Mouse (Mus musculus) lung, postnatal 0 days (tissue): ENCODE data around the gene Gm16181. TPM values are rescaled to one million over a fixed set of nuclear protein-coding genes. Genes with fewer than 3 reads are reported as not detected.

Source experiments
- ATAC-seq: fragments of 200-750 bp; cut with Nextera tagmentation; 2 replicates; pipeline ENCODE4 v1.8.0; 2017; ENCODE audit warnings: moderate library complexity
- DNase-seq: peaks from one replicate; pipeline ENCODE4 v3.0.0-alpha.2; 2016; ENCODE audit warnings: low spot score
- H3K27ac ChIP-seq: fragments of 300-500 bp; sonication (generic); 2 replicates; pipeline ENCODE4 v1.5.1; 2014; ENCODE audit warnings: antibody characterized with exemption, mild to moderate bottlenecking, low read length, mixed read lengths
- H3K27me3 ChIP-seq: fragments of 300-500 bp; sonication (generic); replicated peaks from 2 replicates; pipeline ENCODE4 v1.6.1; 2014; ENCODE audit warnings: low read length, mixed read lengths; ENCODE audit not compliant: insufficient read depth
- H3K36me3 ChIP-seq: fragments of 300-500 bp; sonication (generic); 2 replicates; pipeline ENCODE4 v1.6.1; 2014; ENCODE audit warnings: low read length, mixed read lengths; ENCODE audit not compliant: insufficient read depth
- H3K4me1 ChIP-seq: fragments of 300-500 bp; sonication (generic); 2 replicates; pipeline ENCODE4 v1.6.1; 2014; ENCODE audit warnings: antibody characterized with exemption, low read depth, low read length, mixed read lengths; ENCODE audit not compliant: insufficient read depth
- H3K4me2 ChIP-seq: fragments of 300-500 bp; sonication (generic); replicated peaks from 2 replicates; pipeline ENCODE4 v1.6.1; 2014; ENCODE audit warnings: low read depth, mild to moderate bottlenecking, low read length, moderate library complexity, mixed read lengths
- H3K4me3 ChIP-seq: fragments of 300-500 bp; sonication (generic); 2 replicates; pipeline ENCODE4 v1.5.1; 2014; ENCODE audit warnings: low read depth, low read length
- H3K9ac ChIP-seq: fragments of 300-500 bp; sonication (generic); replicated peaks from 2 replicates; pipeline ENCODE4 v1.6.1; 2014; ENCODE audit warnings: low read depth, mild to moderate bottlenecking
- H3K9me3 ChIP-seq: fragments of 300-500 bp; sonication (generic); 2 replicates; pipeline ENCODE4 v1.6.1; 2016; ENCODE audit warnings: low read length, mixed read lengths
- CTCF ChIP-seq: IDR thresholded peaks from 2 replicates; pipeline ENCODE4 v1.5.1; 2016; ENCODE audit warnings: antibody characterized with exemption, mild to moderate bottlenecking
- EP300 ChIP-seq: IDR thresholded peaks from 2 replicates; pipeline ENCODE4 v1.6.1; 2016; ENCODE audit warnings: antibody characterized with exemption, mild to moderate bottlenecking, control low read depth
- WGBS: fragments of 180-500 bp; shearing (Covaris S2); extraction: QIAGEN DNeasy Blood & Tissue Kit; methylation state at CpG from one replicate; pipeline ENCODE4 v1.1.7; 2014; 5-methylcytosine and 5-hydroxymethylcytosine counted together
- polyA plus RNA-seq: library from polyadenylated mRNA; unstranded; fragments of >200 nt; fragmentation: Nextera tagmentation; extraction: Ambion mirVana; gene quantifications from 2 replicates; pipeline ENCODE4 v1.2.1, GENCODE M21; 2015

Gene Gm16181
- polyA plus RNA-seq, 1 experiment from 2014 or later, result not detected

DNA sequence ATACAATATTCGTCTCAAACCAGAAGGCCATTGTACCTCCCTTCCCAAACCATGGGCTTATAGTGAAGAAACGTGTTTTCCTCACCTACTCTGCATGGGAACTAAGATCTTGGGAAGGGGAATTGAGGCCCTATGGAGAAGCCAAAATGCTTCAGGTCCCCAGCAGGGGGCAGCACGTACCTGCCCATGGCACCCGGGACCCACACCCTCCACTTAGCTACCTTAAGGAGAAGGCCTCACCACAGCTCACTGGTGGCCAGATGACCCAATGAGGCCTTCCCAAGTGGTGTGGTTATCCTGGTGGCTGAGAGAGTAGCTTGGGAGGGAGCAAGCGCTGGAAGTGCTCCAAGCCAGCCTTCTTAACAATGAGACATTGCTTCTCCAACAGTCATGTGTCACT is 42.1 kb upstream of the Gm16181 start:
- no peaks in the 10 kb centered on the region for H3K27me3 ChIP-seq
- ATAC-seq, result peak; percentile 92

DNA sequence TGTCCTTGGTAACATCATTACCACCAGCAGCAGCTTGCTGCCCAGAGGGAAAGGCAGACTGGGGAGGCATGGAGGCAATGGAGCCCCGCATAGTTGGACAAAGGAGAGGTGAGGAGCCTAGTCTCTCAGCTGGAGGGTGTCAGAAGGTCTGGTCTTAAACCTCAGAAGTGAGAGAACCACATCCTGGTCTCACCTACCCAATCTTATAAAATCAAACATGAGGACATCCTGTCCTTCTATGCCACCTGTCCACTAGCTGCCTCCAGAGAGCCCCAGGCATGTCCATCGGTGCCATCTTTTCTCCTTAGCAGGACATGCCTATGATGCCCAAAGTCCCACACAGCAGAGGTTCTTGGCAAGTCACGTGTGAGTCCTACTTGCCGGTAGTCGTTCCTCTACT is 40.5 kb upstream of the Gm16181 start:
- Histone ChIP-seq H3K27me3 (no peaks in the 10 kb centered on the region), H3K4me3 (no peak overlapping the region), H3K9me3 (no peaks in the 10 kb centered on the region), H3K4me2 (no peak overlapping the region), H3K9ac (no peak overlapping the region), H3K4me1 (no peaks in the 10 kb centered on the region), H3K36me3 (no peaks in the 10 kb centered on the region), H3K27ac (no peak overlapping the region)
- ATAC-seq, result no peak
- WGBS, result 82% methylated on average over 5 of the region's 5 CpGs
- DNase-seq, result no peak
- TF ChIP-seq EP300 (no peak), CTCF (no peak)

More for the DNA sequence above, 42.1 kb upstream of the Gm16181 start:
- 8% methylated on average over 5 of the region's 5 CpGs for WGBS
- Histone ChIP-seq H3K9ac (no peak overlapping the region), H3K36me3 (no peaks in the 10 kb centered on the region), H3K9me3 (no peaks in the 10 kb centered on the region), H3K4me1 (no peaks in the 10 kb centered on the region), H3K4me2 (no peak overlapping the region), H3K4me3 (no peak overlapping the region), H3K27ac (no peak overlapping the region)
- DNase-seq, result peak; percentile 91
- TF ChIP-seq CTCF, result peak; percentile 98
- TF ChIP-seq EP300, result no peak

DNA sequence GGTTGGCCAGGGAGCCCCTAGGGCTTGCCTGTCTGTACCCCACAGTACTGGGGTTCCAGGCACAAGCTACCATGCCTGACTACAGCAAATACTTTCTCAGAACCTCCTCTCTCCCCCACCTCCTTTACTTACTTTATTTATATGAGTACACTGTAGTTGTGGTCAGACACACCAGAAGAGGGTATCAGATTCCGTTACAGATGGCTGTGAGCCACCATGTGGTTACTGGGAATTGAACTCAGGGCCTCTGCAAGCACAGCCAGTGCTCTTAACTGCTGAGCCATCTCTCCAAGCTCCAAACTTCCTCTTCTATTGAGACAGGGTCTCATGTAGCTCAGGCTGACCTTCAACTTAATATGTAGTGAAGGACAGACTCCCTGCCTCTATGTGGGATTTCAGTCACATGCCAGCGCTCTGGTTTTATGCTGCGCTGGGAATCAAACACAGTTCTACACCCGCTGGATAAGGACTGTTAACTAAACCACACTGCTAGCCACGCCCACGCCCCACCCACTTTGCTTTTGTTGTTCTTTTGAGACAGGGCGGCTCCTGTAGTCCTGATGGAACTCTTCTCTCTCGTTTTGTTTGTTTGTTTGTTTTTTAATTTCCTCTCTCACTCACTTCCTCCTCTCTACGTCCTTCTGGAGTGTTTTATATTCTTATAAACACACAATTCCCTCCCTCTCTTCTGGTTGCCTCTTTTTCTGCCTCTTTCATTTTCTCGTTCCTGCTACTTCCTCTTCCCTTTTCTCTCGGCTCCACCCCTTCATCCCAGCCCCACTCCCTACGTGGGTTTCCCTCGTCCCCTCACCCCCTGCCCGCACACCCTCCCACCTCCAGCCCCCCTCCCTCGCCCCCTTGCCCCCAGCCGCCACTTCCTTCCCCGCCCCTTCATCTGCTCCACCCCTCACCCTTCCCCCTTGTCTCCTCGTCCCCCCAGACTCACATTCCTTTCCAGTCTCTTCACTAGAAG is 34.7 kb upstream of the Gm16181 start:
- peak overlapping the region; percentile 16; the same call in 1 of the 2 replicates for H3K9ac ChIP-seq
- no peaks in the 10 kb centered on the region for H3K4me1 ChIP-seq
- H3K9me3 ChIP-seq, result no peaks in the 10 kb centered on the region
- no peaks in the 10 kb centered on the region for H3K36me3 ChIP-seq
- peak overlapping the region; percentile 49 for H3K4me3 ChIP-seq
- peak overlapping the region; percentile 54 for H3K4me2 ChIP-seq
- DNase-seq, result peak; percentile 78
- ATAC-seq, result peak; percentile 72
- H3K27me3 ChIP-seq, result no peaks in the 10 kb centered on the region
- 1% methylated on average over 18 of the region's 18 CpGs for WGBS
- peak overlapping the region; percentile 71 for H3K27ac ChIP-seq
- TF ChIP-seq EP300 (peak; percentile 11; the same call in 1 of the 2 replicates), CTCF (no peak)

DNA sequence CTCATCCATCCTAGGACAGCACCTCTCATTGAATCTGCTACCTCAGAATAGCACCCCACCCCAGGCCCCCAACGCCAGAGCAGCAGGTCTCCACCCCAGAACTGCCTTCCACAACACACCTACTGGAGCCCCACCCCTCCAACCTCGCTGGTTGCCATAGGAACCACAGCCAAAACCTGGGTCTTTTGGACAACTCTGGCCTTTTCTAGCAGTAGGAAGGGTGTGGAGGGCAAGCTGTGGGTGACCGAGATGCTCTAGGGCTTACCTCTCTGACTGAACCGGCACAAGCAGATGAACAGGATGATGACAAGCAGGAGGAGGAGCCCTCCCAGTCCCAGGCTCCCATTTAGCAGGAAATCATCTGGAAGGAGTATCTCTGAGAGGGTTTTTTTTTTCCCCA is 34.0 kb upstream of the Gm16181 start:
- Histone ChIP-seq H3K27ac (peak overlapping the region; percentile 71), H3K9me3 (no peaks in the 10 kb centered on the region), H3K4me1 (no peaks in the 10 kb centered on the region), H3K4me3 (peak overlapping the region; percentile 49), H3K36me3 (no peaks in the 10 kb centered on the region), H3K4me2 (peak overlapping the region; percentile 54), H3K9ac (no peak overlapping the region), H3K27me3 (no peaks in the 10 kb centered on the region)
- WGBS, result 3% methylated on average over 4 of the region's 4 CpGs
- TF ChIP-seq CTCF (no peak), EP300 (no peak)
- DNase-seq, result peak; percentile 53
- ATAC-seq, result peak; percentile 37; the same call in 1 of the 2 replicates

DNA sequence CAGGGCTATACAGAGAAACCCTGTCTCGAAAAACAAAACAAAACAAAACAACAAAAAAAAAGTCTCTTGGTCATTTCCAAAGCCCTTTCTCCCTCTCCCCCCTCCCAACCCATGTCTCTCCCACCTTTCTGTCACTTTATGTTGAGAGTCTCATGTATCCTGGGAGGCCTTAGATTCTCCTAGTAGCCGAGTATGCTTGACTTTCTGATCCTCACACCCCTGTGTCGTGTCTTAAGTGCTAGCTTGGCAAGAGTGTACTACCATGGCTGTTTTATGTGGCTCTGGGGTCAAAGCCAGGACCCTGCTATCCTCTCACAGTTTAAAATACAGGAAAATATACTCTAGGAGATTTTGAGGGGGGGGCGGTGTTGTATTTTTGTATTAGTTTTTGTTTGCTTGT is 33.3 kb upstream of the Gm16181 start:
- Histone ChIP-seq H3K27me3 (no peaks in the 10 kb centered on the region), H3K4me3 (no peak overlapping the region)
- WGBS, result 55% methylated on average over 4 of the region's 4 CpGs

DNA sequence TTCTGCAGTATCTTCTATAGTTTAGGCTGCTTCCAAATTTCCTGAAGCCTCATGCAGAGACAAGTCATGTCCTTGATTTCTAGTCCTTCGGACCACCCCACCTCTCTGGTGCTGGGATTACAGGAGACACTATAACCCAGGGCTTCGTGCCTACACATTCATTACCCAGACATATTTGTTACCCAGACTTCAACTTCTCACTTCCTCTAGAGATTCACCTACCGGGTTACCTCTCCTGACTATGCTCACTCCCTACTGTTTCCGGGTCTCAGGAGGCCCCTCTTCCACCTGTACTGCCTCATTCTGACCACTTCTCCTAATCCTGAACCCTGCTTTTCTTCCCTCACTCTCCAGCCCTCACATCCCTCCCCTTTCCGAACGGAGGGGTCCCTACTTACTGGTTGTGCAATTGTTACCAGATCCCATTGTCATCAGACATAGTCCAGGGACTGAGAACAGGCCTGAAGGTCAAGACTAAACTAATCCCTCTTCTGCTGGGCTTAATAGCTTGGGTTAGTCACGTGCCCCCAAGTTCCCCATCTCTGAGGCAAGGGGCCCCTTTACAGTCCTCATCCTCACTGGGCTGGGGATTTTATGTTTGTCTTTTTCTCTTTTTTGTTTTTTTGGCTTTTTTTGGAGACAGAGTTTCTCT is 32.5 kb upstream of the Gm16181 start, which contains the start of gene Lst1:
Gene Lst1 (minus strand): TSS at position 481 of the 652 bp plus-strand sequence.
- H3K4me2 ChIP-seq, result no peak within 1 kb of the TSS
- H3K27me3 ChIP-seq, result no peaks in the 10 kb centered on the region
- H3K9me3 ChIP-seq, result no peaks in the 10 kb centered on the region
- H3K9ac ChIP-seq, result no peak within 1 kb of the TSS
- no peaks in the 10 kb centered on the region for H3K4me1 ChIP-seq
- H3K27ac ChIP-seq, result peak within 1 kb of the TSS; percentile 9; the same call in 1 of the 2 replicates
- TF ChIP-seq CTCF, result no peak
- no peak for TF ChIP-seq EP300
- DNase-seq (no peak), ATAC-seq (no peak)
- no peaks in the 10 kb centered on the region for H3K36me3 ChIP-seq
- WGBS, result 64% methylated on average over 7 of the region's 7 CpGs
- no peak within 1 kb of the TSS for H3K4me3 ChIP-seq

More for the DNA sequence above, 33.3 kb upstream of the Gm16181 start:
- no peak for TF ChIP-seq CTCF
- TF ChIP-seq EP300, result no peak
- no peaks in the 10 kb centered on the region for H3K9me3 ChIP-seq
- H3K36me3 ChIP-seq, result no peaks in the 10 kb centered on the region
- no peaks in the 10 kb centered on the region for H3K4me1 ChIP-seq
- no peak overlapping the region for H3K9ac ChIP-seq
- H3K4me2 ChIP-seq, result no peak overlapping the region
- H3K27ac ChIP-seq, result no peak overlapping the region
- ATAC-seq (no peak), DNase-seq (no peak)
